Comparison of ENCODE assay signal across 19 mouse cellular contexts in the genomic region with DNA sequence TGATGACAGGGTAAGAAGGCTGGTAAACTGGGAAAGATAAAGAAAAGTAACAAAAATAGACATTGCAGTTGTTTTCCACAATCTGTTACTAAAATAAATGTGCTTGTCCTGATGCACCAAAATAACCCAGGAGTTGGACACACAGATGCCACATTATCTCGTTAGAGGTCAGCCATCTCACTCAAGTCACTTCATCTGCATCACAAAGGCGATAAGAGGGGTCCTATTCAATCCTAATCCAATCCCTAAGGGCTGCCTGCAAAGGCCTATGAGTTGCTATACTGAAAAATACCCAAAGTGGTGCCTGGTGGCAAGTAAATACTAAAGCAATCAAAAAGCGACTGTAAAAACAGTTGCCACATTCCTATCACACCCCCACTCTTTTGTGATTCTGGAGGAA.
DNase-seq lines count a peak whose midpoint lies in the region; TF ChIP-seq lines count a peak whose summit lies in the region.
"Had no signal": no experiment of that assay in that cellular context is flagged by ENCODE, and none has a peak within 500 bp of the region (broad histone marks: within the 10 kb centered on the region; RNA-seq: fewer than 3 reads in every experiment).

No protein-coding gene starts in this region.

- intact Hi-C loops in heart, adult 2 months (cut with DNase I), result no loop called here
- intact Hi-C loops in heart, postnatal 25 days (cut with DNase I), result loop anchor here (5.0 kb wide), 1 partner anchor 206 kb away; no protein-coding TSS in a partner anchor
- intact Hi-C loops in left cerebral cortex, postnatal 14 days (cut with DNase I), result no loop called here

- no peak overlapping the region for H3K9ac ChIP-seq in heart, adult 2 months (ENCODE audit: low read depth, low read length)
- H3K9ac ChIP-seq: embryonic facial prominence, embryonic 15.5 days; hindbrain, embryonic 14.5 days; intestine, embryonic 15.5 days had no signal

- TF ChIP-seq POLR2A in heart, adult 2 months (IDR thresholded peaks at IDR 0.05; ENCODE audit: insufficient read depth, low read depth, low read length), result no peak

- peak overlapping the region; percentile 18 for H3K27ac ChIP-seq in heart, adult 2 months
- H3K27ac ChIP-seq: embryonic facial prominence, embryonic 15.5 days; forebrain, embryonic 10.5 days; hindbrain, embryonic 10.5 days; hindbrain, embryonic 14.5 days; intestine, embryonic 15.5 days had no signal

- no peak for TF ChIP-seq CTCF in heart, adult 2 months (IDR thresholded peaks at IDR 0.05)

- H3K4me1 ChIP-seq in heart, adult 2 months (ENCODE audit: control insufficient read depth, insufficient read depth, low read length), result peaks cover 4% of the 10 kb centered on the region
- H3K4me1 ChIP-seq: intestine, embryonic 15.5 days had no signal

- no peaks in the 10 kb centered on the region; the same call in 1 of the 2 replicates for H3K36me3 ChIP-seq in heart, adult 2 months (ENCODE audit: control insufficient read depth, insufficient read depth, low read length)
- H3K36me3 ChIP-seq: embryonic facial prominence, embryonic 15.5 days; forebrain, embryonic 10.5 days; hindbrain, embryonic 10.5 days; intestine, embryonic 15.5 days had no signal

- no peaks in the 10 kb centered on the region for H3K27me3 ChIP-seq in heart, adult 2 months (ENCODE audit: control insufficient read depth, insufficient read depth, low read length)
- H3K27me3 ChIP-seq: embryonic facial prominence, embryonic 15.5 days; intestine, embryonic 15.5 days had no signal

- DNase-seq in heart, adult 2 months, result no peak
- DNase-seq in heart, postnatal 25 days (ENCODE audit: low spot score), result no peak
- peak; percentile 9 for DNase-seq in retina, postnatal 1 day
- DNase-seq in retina, embryonic 14.5 days (ENCODE audit: low spot score), result no peak
- peak; percentile 69 for DNase-seq in ZHBTc4 (ENCODE audit: low read depth, low spot score)
- no peak for DNase-seq in cerebellum, adult 18-20 months
- no peak for DNase-seq in left cerebral cortex, postnatal 14 days (ENCODE audit: low spot score in 2 of 2)
- DNase-seq: adrenal gland, adult 2 months; adrenal gland, postnatal 25 days; cerebellum, adult 8-10 months; cerebellum, postnatal 14 days; embryo, embryonic 11 days; heart, postnatal 14 days had no signal

- no peaks in the 10 kb centered on the region for H3K79me2 ChIP-seq in heart, adult 2 months (replicated peaks; ENCODE audit: control insufficient read depth, insufficient read depth, low read length)

- TF ChIP-seq EP300 in heart, adult 2 months (IDR thresholded peaks at IDR 0.05; ENCODE audit: insufficient read depth, low read depth, low read length), result no peak

- 48% methylated on average over 3 of the region's 3 CpGs for WGBS in heart, adult 2 months

- no peak overlapping the region for H3K4me3 ChIP-seq in heart, adult 2 months
- H3K4me3 ChIP-seq: embryonic facial prominence, embryonic 15.5 days; erythroblast, embryonic 14.5 days; forebrain, embryonic 10.5 days; hindbrain, embryonic 10.5 days; intestine, embryonic 15.5 days had no signal

Comparison
In these comparisons a context has a peak if more than half of its experiments do, and no peak if none do; other contexts are left out.
1. DNase-seq: peak in retina, postnatal 1 day (single experiment) and ZHBTc4 (single experiment); none in heart, adult 2 months (0 of 2), heart, postnatal 25 days (single experiment), retina, embryonic 14.5 days (single experiment), cerebellum, adult 18-20 months (0 of 2) and left cerebral cortex, postnatal 14 days (0 of 2).